Mouse (Mus musculus) CD4-positive, CD25-positive, alpha-beta regulatory T cell, adult 4 months (primary cell): ENCODE measurements around the gene Ubxn7. TPM values are rescaled to one million over a fixed set of nuclear protein-coding genes. Genes with fewer than 3 reads are reported as not detected.
A peak's percentile ranks its signal among the peaks of the same experiment; 100 is the strongest.

Source experiments
- ATAC-seq: one replicate; pipeline ENCODE4 v1.8.0; 2017
- polyA plus RNA-seq, 2 experiments: library from polyadenylated mRNA; unstranded; fragments of 100-300 nt; shearing (Covaris generic); gene quantifications; one replicate each; pipeline ENCODE4 v1.2.1; 2017

Gene Ubxn7
- polyA plus RNA-seq, 2 experiments from 2014 or later: 15.4 to 22.3 TPM

GRCm38 (mm10) chr16:32384885-32385284 is 52.8 kb downstream of the Ubxn7 start:
- no peak for ATAC-seq

GRCm38 (mm10) chr16:32386826-32387225 is 54.8 kb downstream of the Ubxn7 start:
- ATAC-seq: no peak

GRCm38 (mm10) chr16:32389049-32389448 is 57.0 kb downstream of the Ubxn7 start:
- no peak for ATAC-seq

GRCm38 (mm10) chr16:32389841-32390240 is 57.8 kb downstream of the Ubxn7 start:
- ATAC-seq: no peak

GRCm38 (mm10) chr16:32390882-32391281 is 58.8 kb downstream of the Ubxn7 start:
- no peak for ATAC-seq

- ATAC-seq: no peak
Measured at GRCm38 (mm10) chr16:32395679-32396540, 63.9 kb downstream of the Ubxn7 start.

- ATAC-seq: no peak
Measured at GRCm38 (mm10) chr16:32396541-32396835, 64.4 kb downstream of the Ubxn7 start.

- ATAC-seq: no peak
Measured at GRCm38 (mm10) chr16:32398206-32398605, 66.1 kb downstream of the Ubxn7 start.

GRCm38 (mm10) chr16:32400267-32400666 is 68.2 kb downstream of the Ubxn7 start, which contains the start of gene Tm4sf19:
Gene Tm4sf19, plus strand, starts transcription at chr16:32400506.
- ATAC-seq: no peak

GRCm38 (mm10) chr16:32401335-32401965 is 69.4 kb downstream of the Ubxn7 start:
- ATAC-seq: no peak

- ATAC-seq: no peak
Measured at GRCm38 (mm10) chr16:32402818-32403217, 70.8 kb downstream of the Ubxn7 start.

GRCm38 (mm10) chr16:32405716-32406115 is 73.7 kb downstream of the Ubxn7 start:
- ATAC-seq: no peak

GRCm38 (mm10) chr16:32406671-32407070 is 74.6 kb downstream of the Ubxn7 start:
- ATAC-seq: no peak

- no peak for ATAC-seq
Measured at GRCm38 (mm10) chr16:32407730-32408129, 75.7 kb downstream of the Ubxn7 start.

GRCm38 (mm10) chr16:32417457-32417856 is 85.4 kb downstream of the Ubxn7 start:
- no peak for ATAC-seq

- ATAC-seq: peak; percentile 97
Measured at GRCm38 (mm10) chr16:32419517-32420483, 87.7 kb downstream of the Ubxn7 start, which contains the start of gene Tctex1d2. Gene Tctex1d2, plus strand, starts transcription at chr16:32419702.

- ATAC-seq: no peak
Measured at GRCm38 (mm10) chr16:32427506-32427905, 95.4 kb downstream of the Ubxn7 start.

GRCm38 (mm10) chr16:32430474-32431046 is 98.5 kb downstream of the Ubxn7 start, which contains the start of gene Pcyt1a:
Gene Pcyt1a, plus strand, starts transcription at chr16:32430921.
- peak; percentile 82 for ATAC-seq

- ATAC-seq: peak; percentile 57
Measured at GRCm38 (mm10) chr16:32431047-32431591, 99.1 kb downstream of the Ubxn7 start.

- no peak for ATAC-seq
Measured at GRCm38 (mm10) chr16:32431926-32432325, 99.9 kb downstream of the Ubxn7 start.

- no peak for ATAC-seq
Measured at GRCm38 (mm10) chr16:32433138-32433537, 101.1 kb downstream of the Ubxn7 start.

GRCm38 (mm10) chr16:32434066-32434465 is 102.0 kb downstream of the Ubxn7 start:
- ATAC-seq: peak; percentile 21
